Mouse (Mus musculus) thymus, adult 2 months (tissue): ENCODE measurements around the gene Pcdh11x. TPM values are rescaled to one million over a fixed set of nuclear protein-coding genes. Genes with fewer than 3 reads are reported as not detected.

ENCODE experiments used
- DNase-seq: peaks from one replicate; pipeline ENCODE4 v3.0.0; 2021
- H3K27ac ChIP-seq: fragments of 200-500 bp; 2 replicates; pipeline ENCODE4 v1.5.1; 2012; ENCODE audit warnings: low read length, control low read depth; ENCODE audit not compliant: control insufficient read depth, insufficient read depth
- H3K27me3 ChIP-seq: fragments of 200-500 bp; 2 replicates; pipeline ENCODE4 v1.6.1; 2012; ENCODE audit warnings: mild to moderate bottlenecking, low read length, moderate library complexity, mixed read lengths; ENCODE audit not compliant: control insufficient read depth, insufficient read depth
- H3K36me3 ChIP-seq: fragments of 200-500 bp; 2 replicates; pipeline ENCODE4 v1.6.1; 2012; ENCODE audit warnings: mild to moderate bottlenecking, low read length, moderate library complexity; ENCODE audit not compliant: control insufficient read depth, insufficient read depth
- H3K4me1 ChIP-seq: fragments of 200-500 bp; replicated peaks from 2 replicates; pipeline ENCODE4 v1.6.1; 2012; ENCODE audit warnings: low read length; ENCODE audit not compliant: control insufficient read depth, insufficient read depth
- H3K4me3 ChIP-seq: fragments of 200-500 bp; 2 replicates; pipeline ENCODE4 v1.5.1; 2012; ENCODE audit warnings: mild to moderate bottlenecking, low read length, control low read depth, moderate library complexity; ENCODE audit not compliant: control insufficient read depth, insufficient read depth
- CTCF ChIP-seq: fragments of 200-500 bp; IDR thresholded peaks from 2 replicates; pipeline ENCODE4 v1.5.1; 2012; ENCODE audit warnings: mild to moderate bottlenecking, control low read depth, low read length, moderate library complexity, borderline replicate concordance; ENCODE audit not compliant: control insufficient read depth, poor library complexity, insufficient read depth; ENCODE audit errors: extremely low read depth
- POLR2A ChIP-seq: fragments of 200-500 bp; IDR thresholded peaks from 2 replicates; pipeline ENCODE4 v1.6.1; 2012; ENCODE audit warnings: mild to moderate bottlenecking, low read length, control low read depth, moderate library complexity; ENCODE audit not compliant: control insufficient read depth, poor library complexity, insufficient read depth; ENCODE audit errors: extremely low read depth
- WGBS: fragments of 180-500 bp; shearing (Covaris S2); methylation state at CpG from one replicate; pipeline ENCODE4 v1.1.7; 2018; 5-methylcytosine and 5-hydroxymethylcytosine counted together
- polyA plus RNA-seq: library from polyadenylated mRNA; depleted of rRNA; stranded (reverse); fragments of >200 nt; gene quantifications from 2 replicates; pipeline ENCODE4 v1.2.3, GENCODE M21; 2012; rRNA removed

Pcdh11x gene
- not detected in 2 replicates for polyA plus RNA-seq

- no peak within 1 kb of the TSS for H3K27ac ChIP-seq
- H3K4me1 ChIP-seq, result no peaks in the 10 kb centered on the region
- TF ChIP-seq POLR2A (no peak), CTCF (no peak)
- H3K36me3 ChIP-seq, result no peaks in the 10 kb centered on the region
- H3K27me3 ChIP-seq, result no peaks in the 10 kb centered on the region
- WGBS, result 5% methylated on average over 34 of the region's 40 CpGs
- H3K4me3 ChIP-seq, result no peak within 1 kb of the TSS
- DNase-seq, result no peak
Observed at GRCm38 (mm10) chrX:120290011-120290899, at the start of gene Pcdh11x. Gene Pcdh11x, plus strand, starts transcription at chrX:120290259.

GRCm38 (mm10) chrX:120260089-120260488 is 30.0 kb upstream of the Pcdh11x start:
- TF ChIP-seq POLR2A, result no peak
- Histone ChIP-seq H3K36me3 (no peaks in the 10 kb centered on the region), H3K27me3 (no peaks in the 10 kb centered on the region), H3K4me1 (no peaks in the 10 kb centered on the region), H3K27ac (no peak overlapping the region), H3K4me3 (no peak overlapping the region)
- no peak for DNase-seq
- 84% methylated on average over 2 of the region's 2 CpGs for WGBS

GRCm38 (mm10) chrX:120285522-120285921 is 4.5 kb upstream of the Pcdh11x start:
- no peaks in the 10 kb centered on the region for H3K36me3 ChIP-seq
- no peaks in the 10 kb centered on the region for H3K27me3 ChIP-seq
- H3K4me1 ChIP-seq, result no peaks in the 10 kb centered on the region
- no peak for DNase-seq
- no peak overlapping the region for H3K4me3 ChIP-seq
- TF ChIP-seq CTCF, result no peak
- no peak for TF ChIP-seq POLR2A
- no peak overlapping the region for H3K27ac ChIP-seq

GRCm38 (mm10) chrX:120287502-120287901 is 2.6 kb upstream of the Pcdh11x start:
- WGBS, result 0% methylated on average over 1 of the region's 1 CpGs
- TF ChIP-seq POLR2A (no peak), CTCF (no peak)
- Histone ChIP-seq H3K27ac (no peak overlapping the region), H3K27me3 (no peaks in the 10 kb centered on the region), H3K4me3 (no peak overlapping the region), H3K4me1 (no peaks in the 10 kb centered on the region), H3K36me3 (no peaks in the 10 kb centered on the region)
- no peak for DNase-seq

- WGBS, result 10% methylated on average over 18 of the region's 18 CpGs
- TF ChIP-seq CTCF (no peak), POLR2A (no peak)
- Histone ChIP-seq H3K27me3 (no peaks in the 10 kb centered on the region), H3K4me1 (no peaks in the 10 kb centered on the region), H3K27ac (no peak overlapping the region), H3K4me3 (no peak overlapping the region), H3K36me3 (no peaks in the 10 kb centered on the region)
- no peak for DNase-seq
Observed at GRCm38 (mm10) chrX:120290900-120291280, 831 bp downstream of the Pcdh11x start.

GRCm38 (mm10) chrX:120291696-120292095 is 1.6 kb downstream of the Pcdh11x start:
- 9% methylated on average over 13 of the region's 13 CpGs for WGBS
- no peaks in the 10 kb centered on the region for H3K4me1 ChIP-seq
- H3K27me3 ChIP-seq, result no peaks in the 10 kb centered on the region
- TF ChIP-seq POLR2A, result no peak
- TF ChIP-seq CTCF, result no peak
- no peaks in the 10 kb centered on the region for H3K36me3 ChIP-seq
- no peak for DNase-seq
- H3K27ac ChIP-seq, result no peak overlapping the region
- H3K4me3 ChIP-seq, result no peak overlapping the region
